Mouse (Mus musculus) urinary bladder, postnatal 10 days (tissue): ENCODE data around the gene 3425401B19Rik.

Experiments used
- DNase-seq: peaks from one replicate; pipeline ENCODE4 v3.0.0; 2022; ENCODE audit warnings: low spot score

3425401B19Rik gene

DNA sequence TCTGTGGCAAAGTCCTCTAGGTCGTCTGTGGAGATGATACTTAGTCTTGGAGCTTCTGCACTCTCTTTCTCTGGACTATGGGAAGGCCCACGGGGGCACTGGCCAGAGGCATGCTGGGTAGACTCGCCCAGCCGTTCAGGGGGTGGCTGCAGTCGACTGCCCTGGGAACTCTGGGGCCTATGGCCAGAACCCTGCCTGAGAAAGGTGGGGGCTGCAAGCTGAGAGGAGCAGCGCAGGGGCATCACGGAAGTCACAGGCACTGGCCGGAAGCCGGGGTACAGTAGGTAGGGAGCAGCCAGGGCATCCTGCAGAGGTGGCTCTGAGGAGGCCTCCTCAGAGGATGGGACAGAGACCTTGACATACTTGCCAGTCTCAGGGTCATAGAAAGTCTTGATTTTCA, 25.3 kb downstream of the 3425401B19Rik start:
- no peak for DNase-seq

DNA sequence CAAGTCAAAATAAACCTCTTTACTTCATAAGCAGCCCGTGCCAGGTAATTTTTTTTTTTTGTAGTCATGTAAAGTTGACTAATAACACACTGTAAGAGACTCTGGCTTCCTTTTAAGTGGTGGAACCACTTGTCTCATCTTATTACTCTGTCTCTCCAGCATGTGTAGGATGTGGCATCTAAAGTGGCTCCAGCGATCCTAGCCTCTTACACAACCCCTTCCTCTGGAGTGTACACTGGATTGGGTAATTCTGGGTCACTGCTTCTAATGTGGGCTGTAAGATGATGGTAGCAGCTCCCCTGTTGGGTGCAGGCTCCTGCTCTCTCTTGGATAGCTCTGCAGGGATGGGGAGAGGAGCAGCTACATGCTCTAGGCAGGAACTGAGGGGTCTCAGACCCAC, 46.6 kb downstream of the 3425401B19Rik start:
- DNase-seq = no peak

DNA sequence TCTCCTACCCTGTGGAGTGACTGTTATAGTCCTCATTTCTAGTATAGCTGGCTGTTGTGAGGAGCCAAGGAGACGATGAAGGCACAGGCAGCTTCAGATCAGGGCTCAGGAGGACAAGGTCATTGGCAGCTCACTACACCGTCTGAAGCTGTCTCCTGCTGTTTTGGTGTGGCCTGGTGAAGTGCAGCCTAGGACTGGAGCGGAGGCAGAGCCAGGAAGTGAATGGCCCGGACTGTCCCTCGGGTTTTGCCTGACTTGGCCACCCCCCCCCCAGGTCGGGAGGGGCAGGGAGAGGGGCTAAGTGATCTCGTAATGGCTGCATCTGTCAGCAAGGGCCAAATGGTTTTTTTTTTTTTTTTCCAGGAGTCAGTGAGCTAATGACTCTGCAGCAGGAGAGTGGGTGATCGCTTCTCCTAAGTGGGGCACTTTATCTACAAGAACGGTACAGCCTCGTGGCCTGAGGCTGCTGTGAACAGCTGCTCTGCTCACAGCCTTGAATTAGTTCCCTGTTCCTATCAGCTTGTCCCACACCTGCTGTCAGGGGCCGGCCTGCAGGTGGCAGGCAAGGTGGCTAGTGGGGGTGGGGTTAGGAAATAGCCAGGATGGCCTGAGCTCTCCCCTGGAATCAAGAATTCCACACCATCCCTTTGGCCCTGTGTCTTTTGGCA, 50.9 kb downstream of the 3425401B19Rik start:
- DNase-seq = no peak

DNA sequence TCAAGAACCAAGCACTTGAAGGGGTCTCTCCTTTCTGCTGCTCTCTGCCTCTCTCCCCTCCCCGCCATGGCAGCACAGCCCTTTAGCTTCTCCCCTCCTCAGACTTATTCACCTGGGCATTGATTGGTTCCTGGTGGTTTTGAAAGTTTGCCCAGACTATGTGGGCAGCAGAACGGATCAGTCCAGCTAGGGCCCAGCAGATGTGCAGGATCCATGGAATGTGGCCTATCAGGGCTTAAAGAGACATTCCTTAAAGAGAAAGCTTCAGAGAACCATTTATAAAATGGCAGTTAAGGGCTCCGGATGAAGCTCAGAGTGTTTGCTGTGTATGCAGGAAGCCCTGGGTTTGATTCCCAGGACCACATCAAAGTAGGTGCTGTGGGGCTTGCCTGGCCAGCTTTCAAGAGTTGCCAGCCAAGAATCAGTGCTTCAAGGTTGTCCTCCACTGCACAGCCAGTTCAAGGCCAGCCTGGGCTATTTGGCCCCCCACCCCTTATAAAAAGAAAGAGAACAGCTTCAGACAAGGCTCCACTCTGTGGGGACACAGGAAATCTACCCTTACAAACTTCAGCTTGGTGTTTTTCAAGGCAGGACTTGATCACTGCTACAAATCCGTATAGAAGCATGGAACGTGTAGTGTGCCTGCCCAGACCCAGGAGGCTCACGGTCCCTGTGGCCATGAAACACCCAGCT, 52.0 kb downstream of the 3425401B19Rik start:
- no peak for DNase-seq

DNA sequence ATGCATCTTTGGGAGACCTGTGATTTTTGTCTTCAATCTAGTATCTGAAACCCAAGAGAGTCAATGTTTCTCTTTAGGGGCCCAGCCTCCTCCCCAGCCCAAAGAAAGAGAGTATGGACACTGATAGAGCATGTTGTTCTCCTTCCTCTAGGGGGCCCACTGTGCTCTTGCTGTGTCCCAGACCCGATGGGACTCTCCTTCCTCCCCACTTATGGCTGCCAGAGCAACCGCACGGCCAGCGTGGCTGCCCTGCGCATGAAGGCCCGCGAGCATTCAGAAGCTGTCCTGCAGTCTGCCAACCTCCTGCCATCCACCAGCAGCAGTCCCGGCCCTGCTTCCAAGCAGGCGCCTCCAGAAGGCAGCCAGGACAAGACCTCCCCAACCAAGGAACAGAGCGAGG, 56.5 kb downstream of the 3425401B19Rik start:
- DNase-seq = no peak

DNA sequence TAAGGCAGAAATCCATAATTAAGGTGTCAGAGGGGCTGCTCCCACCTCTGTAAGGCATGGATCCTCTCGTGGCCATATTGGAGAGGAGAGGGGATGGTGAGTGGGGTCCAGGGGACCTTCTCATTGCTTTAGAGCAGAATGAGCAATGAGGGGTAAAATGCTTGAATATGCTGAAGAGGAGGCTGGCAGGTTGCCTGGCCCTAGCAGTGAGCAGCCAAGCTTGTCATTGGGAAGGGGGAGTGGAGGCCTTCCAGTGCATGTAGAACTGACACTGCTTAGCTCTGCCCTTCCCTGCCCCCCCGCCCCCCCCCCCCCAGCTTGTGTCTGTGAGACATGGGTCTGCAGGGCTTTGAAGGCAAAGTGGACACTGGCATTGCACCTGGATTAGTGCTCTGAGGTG, 57.8 kb downstream of the 3425401B19Rik start:
- DNase-seq = no peak

DNA sequence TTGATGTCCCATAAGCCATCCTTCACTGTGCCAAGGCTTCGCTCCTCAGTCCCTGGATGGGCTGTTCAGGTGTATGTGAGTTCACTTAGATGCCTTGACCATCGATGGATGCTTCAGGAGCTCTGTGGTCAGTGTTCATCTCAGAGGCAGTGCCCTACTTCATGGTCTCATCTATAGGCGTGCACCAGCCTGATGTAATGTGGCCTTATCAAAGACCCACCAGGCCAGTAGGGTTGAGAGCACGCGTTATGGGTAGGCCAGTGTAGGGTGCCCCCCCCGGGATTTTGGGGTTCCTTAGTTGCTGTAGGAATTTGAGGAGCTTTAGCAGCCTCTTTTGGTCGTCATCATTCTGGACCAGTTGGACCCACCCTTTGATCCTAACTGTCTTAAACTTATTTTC, 60.3 kb downstream of the 3425401B19Rik start:
- no peak for DNase-seq

DNA sequence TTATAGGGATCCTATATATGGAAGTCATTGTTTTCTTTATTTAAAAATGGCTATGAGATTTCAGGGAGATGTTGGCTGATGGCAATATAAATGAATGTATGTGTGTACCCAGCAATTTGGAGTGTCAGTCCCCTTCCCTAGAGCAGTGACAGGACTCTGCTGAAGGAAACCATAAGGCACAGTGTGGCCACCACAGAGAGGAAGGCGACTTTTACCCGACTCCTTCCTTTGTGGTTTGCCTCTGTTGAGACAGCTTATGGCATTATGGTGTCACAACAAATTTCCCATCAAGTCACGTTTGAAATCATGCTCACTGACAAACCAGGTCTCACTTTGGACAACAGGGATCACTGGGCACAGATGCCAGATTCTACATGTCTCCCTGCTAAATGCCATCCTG, 60.8 kb downstream of the 3425401B19Rik start:
- no peak for DNase-seq

DNA sequence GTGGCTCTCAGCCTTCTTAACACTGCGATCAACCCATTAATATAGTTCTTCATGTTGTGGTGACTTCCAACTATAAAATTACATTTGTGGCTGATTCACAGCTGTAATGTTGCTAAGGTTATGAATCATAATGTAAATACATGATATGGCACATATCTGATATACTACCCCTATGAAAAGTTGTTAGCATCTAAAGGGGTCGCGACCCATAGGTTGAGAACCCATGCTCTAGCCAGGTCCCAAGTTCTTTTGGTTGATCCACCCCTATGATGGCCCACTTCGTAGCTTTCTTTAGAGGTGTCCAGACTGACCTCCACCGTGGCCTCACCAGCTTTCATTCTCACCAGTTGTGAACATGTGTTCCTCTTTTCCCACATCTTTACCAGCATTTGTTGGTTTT, 67.8 kb downstream of the 3425401B19Rik start:
- DNase-seq = no peak

DNA sequence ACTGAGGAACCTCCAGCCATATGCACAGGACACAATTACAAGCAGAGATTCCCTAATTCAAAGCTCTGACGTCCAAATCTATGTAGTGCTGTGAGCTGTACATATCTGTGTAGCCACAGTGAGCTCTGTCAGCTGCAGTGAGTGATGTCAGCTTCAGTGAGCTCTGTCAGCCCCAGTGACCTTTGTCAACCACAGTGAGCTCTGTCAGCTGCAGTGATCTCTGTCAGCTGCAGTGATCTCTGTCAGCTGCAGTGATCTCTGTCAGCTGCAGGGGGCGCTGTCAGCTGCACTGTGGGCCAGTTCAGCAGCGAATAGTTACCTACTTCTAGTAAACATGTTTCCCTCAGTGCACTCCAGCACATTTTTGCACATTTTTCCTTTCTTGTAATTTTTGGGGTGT, 75.7 kb downstream of the 3425401B19Rik start:
- DNase-seq = no peak
